In the genomic region with DNA sequence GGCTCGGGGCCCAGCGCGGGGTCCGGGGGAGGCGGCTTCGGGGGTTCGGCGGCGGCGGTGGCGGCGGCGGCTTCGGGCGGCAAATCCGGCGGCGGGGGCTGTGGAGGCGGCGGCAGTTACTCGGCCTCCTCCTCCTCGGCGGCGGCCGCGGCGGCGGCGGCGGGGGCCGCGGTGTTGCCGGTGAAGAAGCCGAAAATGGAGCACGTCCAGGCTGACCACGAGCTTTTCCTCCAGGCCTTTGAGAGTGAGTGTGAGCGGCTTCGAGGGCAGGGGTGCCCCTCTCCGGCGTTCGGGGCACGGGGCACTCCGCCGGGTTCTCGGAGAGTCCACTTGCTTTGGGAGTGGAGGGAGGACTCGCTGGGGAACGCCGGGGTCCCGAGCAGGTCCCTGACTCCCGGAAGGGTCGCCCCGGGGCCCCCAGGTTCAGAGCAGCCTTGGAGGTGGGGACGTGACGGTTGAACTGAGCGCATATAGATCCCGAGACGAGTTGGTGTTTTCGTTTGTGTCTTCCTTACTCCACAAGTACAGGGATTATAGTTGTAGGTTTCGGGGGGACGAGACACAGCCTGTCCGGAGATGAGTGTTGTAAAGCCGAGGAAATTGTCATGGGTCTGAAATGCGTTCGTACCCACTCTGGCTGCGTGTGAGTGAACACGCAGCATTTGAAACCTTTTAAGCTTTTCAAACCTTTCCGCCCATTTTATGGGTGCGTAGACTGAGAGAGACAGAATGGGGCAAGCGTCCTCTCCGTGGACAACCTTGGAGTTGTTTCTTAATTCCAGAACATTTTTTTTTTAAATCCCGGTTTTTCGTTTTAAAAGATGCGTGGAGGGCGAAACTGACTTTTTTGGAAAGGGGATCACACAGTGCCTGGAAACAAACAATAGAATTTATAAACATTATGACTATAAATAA, we compare ENCODE assay signal across 8 mouse cellular contexts. TPM values are rescaled to one million over a fixed set of nuclear protein-coding genes. Genes with fewer than 3 reads are reported as not detected.
A peak's percentile ranks its signal among the peaks of the same experiment; 100 is the strongest.
DNase-seq lines count a peak whose midpoint lies in the region; ATAC-seq and TF ChIP-seq lines count a peak whose summit lies in the region.

No protein-coding gene starts in this region.

- TF ChIP-seq POLR2A in heart, adult 2 months (IDR thresholded peaks at IDR 0.05; ENCODE audit: insufficient read depth, low read depth, low read length) = no peak

- no peak for DNase-seq in heart, adult 2 months
- no peak for DNase-seq in heart, postnatal 25 days (ENCODE audit: low spot score)
- peak; percentile 60 for DNase-seq in A20 (ENCODE audit: low read depth, low spot score)
- DNase-seq in c-Kit-positive CD71-positive TER-119-negative erythroid progenitor cells, embryonic 14.5 days (ENCODE audit: low read depth) = peak; percentile 25
- peak; percentile 19 to 42 (median 20) for DNase-seq in liver, embryonic 14.5 days (ENCODE audit: low read depth in 3 of 3, low spot score in 3 of 3)
- peak; percentile 25 for DNase-seq in splenic B cell, adult 2 months (ENCODE audit: low read depth, low spot score)
- no peak for DNase-seq in cerebellum, adult 11 months

- H3K27me3 ChIP-seq in heart, adult 2 months (ENCODE audit: control insufficient read depth, insufficient read depth, low read length) = no peaks in the 10 kb centered on the region
- no peaks in the 10 kb centered on the region for H3K27me3 ChIP-seq in heart, embryonic 16.5 days (ENCODE audit: control insufficient read depth, insufficient read depth, low read length)
- H3K27me3 ChIP-seq in liver, embryonic 14.5 days (ENCODE audit: control insufficient read depth, insufficient read depth, low read length) = no peaks in the 10 kb centered on the region
- H3K27me3 ChIP-seq in splenic B cell, adult 2 months (ENCODE audit: control insufficient read depth, insufficient read depth, low read length, poor library complexity, severe bottlenecking) = no peaks in the 10 kb centered on the region

- no peak for TF ChIP-seq EP300 in heart, adult 2 months (IDR thresholded peaks at IDR 0.05; ENCODE audit: insufficient read depth, low read depth, low read length)
- TF ChIP-seq EP300 in liver, embryonic 14.5 days (IDR thresholded peaks at IDR 0.05; ENCODE audit: low read depth) = no peak

- no peaks in the 10 kb centered on the region for H3K9me3 ChIP-seq in heart, embryonic 16.5 days (replicated peaks; ENCODE audit: control insufficient read depth, low read length)
- no peaks in the 10 kb centered on the region for H3K9me3 ChIP-seq in liver, embryonic 14.5 days (ENCODE audit: control insufficient read depth, low read length)

- peak overlapping the region; percentile 88 for H3K27ac ChIP-seq in heart, adult 2 months
- peak overlapping the region; percentile 92 for H3K27ac ChIP-seq in heart, embryonic 16.5 days (ENCODE audit: low read length)
- peak overlapping the region; percentile 96 for H3K27ac ChIP-seq in liver, embryonic 14.5 days

- H3K4me1 ChIP-seq in heart, adult 2 months (ENCODE audit: control insufficient read depth, insufficient read depth, low read length) = no peaks in the 10 kb centered on the region
- H3K4me1 ChIP-seq in heart, embryonic 16.5 days (ENCODE audit: control insufficient read depth, insufficient read depth, low read length) = peaks cover 7% of the 10 kb centered on the region; the same call in 1 of the 2 replicates
- H3K4me1 ChIP-seq in liver, embryonic 14.5 days (replicated peaks; ENCODE audit: control insufficient read depth in 2 of 2, insufficient read depth in 2 of 2, low read length in 1 of 2) = peaks cover 0 to 3% of the 10 kb centered on the region in 2 experiments

- TF ChIP-seq CTCF in heart, adult 2 months (IDR thresholded peaks at IDR 0.05) = no peak
- TF ChIP-seq CTCF in liver, embryonic 14.5 days (IDR thresholded peaks at IDR 0.05; ENCODE audit: low read depth) = no peak

- peak overlapping the region; percentile 98 for H3K9ac ChIP-seq in heart, adult 2 months (ENCODE audit: low read depth, low read length)
- H3K9ac ChIP-seq in heart, embryonic 16.5 days (ENCODE audit: low read length) = peak overlapping the region; percentile 81
- H3K9ac ChIP-seq in liver, embryonic 14.5 days (replicated peaks) = peak overlapping the region; percentile 97

- H3K36me3 ChIP-seq in heart, adult 2 months (ENCODE audit: control insufficient read depth, insufficient read depth, low read length) = no peaks in the 10 kb centered on the region; the same call in 1 of the 2 replicates
- H3K36me3 ChIP-seq in heart, embryonic 16.5 days (ENCODE audit: control insufficient read depth, insufficient read depth) = peaks cover 7% of the 10 kb centered on the region; the same call in 1 of the 2 replicates
- peaks cover 7% of the 10 kb centered on the region; the same call in 1 of the 2 replicates for H3K36me3 ChIP-seq in liver, embryonic 14.5 days (replicated peaks; ENCODE audit: control insufficient read depth, insufficient read depth, low read depth)
- no peaks in the 10 kb centered on the region for H3K36me3 ChIP-seq in splenic B cell, adult 2 months (ENCODE audit: control insufficient read depth, insufficient read depth, low read length, poor library complexity, severe bottlenecking)

- H3K4me3 ChIP-seq in heart, adult 2 months = peak overlapping the region; percentile 84
- peak overlapping the region; percentile 73 for H3K4me3 ChIP-seq in heart, embryonic 16.5 days (ENCODE audit: low read length)
- peak overlapping the region; percentile 97 to 99 for H3K4me3 ChIP-seq in liver, embryonic 14.5 days (ENCODE audit: insufficient read depth in 1 of 2, low read depth in 2 of 2, low read length in 2 of 2)

- WGBS in heart, adult 2 months = under 1% methylated on average over 68 of the region's 74 CpGs
- under 1% methylated on average over 59 of the region's 74 CpGs for WGBS in heart, embryonic 16.5 days
- WGBS in liver, embryonic 14.5 days (ENCODE audit: insufficient replicate concordance) = under 1% methylated on average over 58 of the region's 74 CpGs

- peak overlapping the region; percentile 86 for H3K4me2 ChIP-seq in heart, embryonic 16.5 days (ENCODE audit: low read depth, low read length)
- peak overlapping the region; percentile 63 for H3K4me2 ChIP-seq in liver, embryonic 14.5 days (ENCODE audit: low read depth)

- ATAC-seq in heart, embryonic 16.5 days (replicated peaks; ENCODE audit: extremely low read depth, insufficient read depth, low FRiP score) = peak; percentile 26
- ATAC-seq in liver, embryonic 14.5 days (ENCODE audit: insufficient read depth) = peak; percentile 14

- intact Hi-C loops in heart, adult 2 months (cut with DNase I) = loop anchor here (2.0 kb wide), 1 partner anchor 31 kb away; a partner anchor contains a TSS
- intact Hi-C loops in heart, postnatal 25 days (cut with DNase I) = loop anchor here (2.0 kb wide), 1 partner anchor 29 kb away; no protein-coding TSS in a partner anchor

- peaks cover 5% of the 10 kb centered on the region; the same call in 1 of the 2 replicates for H3K79me2 ChIP-seq in heart, adult 2 months (replicated peaks; ENCODE audit: control insufficient read depth, insufficient read depth, low read length)

RNA-seq across cellular contexts. Expression of a gene that starts 0.7 kb away (rescaled TPM):
- 10 to 100 TPM; 23.9 to 26.7 TPM for total RNA-seq in heart, adult 2 months (2021)
- 3.7 and 7.8 TPM in 2 replicates for polyA plus RNA-seq in heart, adult 2 months (2012; rRNA removed)
- 10 to 100 TPM; 24.9 to 27.2 TPM for total RNA-seq in heart, postnatal 25 days (2021)
- 12.7 and 13.9 TPM in 2 replicates for polyA plus RNA-seq in heart, embryonic 16.5 days (2015; fragmentation: Nextera tagmentation; extraction: Ambion mirVana)
- 14.9 and 23.2 TPM in 2 replicates for polyA plus RNA-seq in liver, embryonic 14.5 days (2012; rRNA removed)
- polyA plus RNA-seq in liver, embryonic 14.5 days (2014; fragmentation: Nextera tagmentation; extraction: Ambion mirVana) = 18.1 and 19.2 TPM in 2 replicates

RNA-seq across cellular contexts. Expression of a gene that starts 31.4 kb away (rescaled TPM):
- total RNA-seq in heart, adult 2 months (2021) = 10 to 100 TPM; 25.5 to 26.6 TPM
- 5.9 and 11.7 TPM in 2 replicates for polyA plus RNA-seq in heart, adult 2 months (2012; rRNA removed)
- total RNA-seq in heart, postnatal 25 days (2021) = 10 to 100 TPM; 20.9 to 23.2 TPM
- 30.1 and 34.1 TPM in 2 replicates for polyA plus RNA-seq in heart, embryonic 16.5 days (2015; fragmentation: Nextera tagmentation; extraction: Ambion mirVana)
- 6.2 and 11.1 TPM in 2 replicates for polyA plus RNA-seq in liver, embryonic 14.5 days (2012; rRNA removed)
- polyA plus RNA-seq in liver, embryonic 14.5 days (2014; fragmentation: Nextera tagmentation; extraction: Ambion mirVana) = 23.2 and 30.1 TPM in 2 replicates

Comparison
In these comparisons a context has a peak if more than half of its experiments do, and no peak if none do; other contexts are left out.
1. DNase-seq: peak in A20 (single experiment), c-Kit-positive CD71-positive TER-119-negative erythroid progenitor cells, embryonic 14.5 days (single experiment), liver, embryonic 14.5 days (3 of 3) and splenic B cell, adult 2 months (single experiment); none in heart, adult 2 months (0 of 2), heart, postnatal 25 days (single experiment) and cerebellum, adult 11 months (single experiment).
2. Peak in every context shown above with its lines, with median percentiles within 50 percentile points of each other: H3K27ac ChIP-seq, H3K4me3 ChIP-seq and H3K9ac ChIP-seq.